26 mouse cellular contexts compared by ENCODE assay signal in genomic region chr15:99611563-99611962, GRCm38 (mm10). TPM values are rescaled to one million over a fixed set of nuclear protein-coding genes. Genes with fewer than 3 reads are reported as not detected.
DNase-seq lines count a peak whose midpoint lies in the region; ATAC-seq and TF ChIP-seq lines count a peak whose summit lies in the region.
"Had no signal": no experiment of that assay in that cellular context is flagged by ENCODE, and none has a peak within 500 bp of the region (broad histone marks: within the 10 kb centered on the region; RNA-seq: fewer than 3 reads in every experiment).

No protein-coding gene starts in this region.

- H3K4me3 ChIP-seq in left cerebral cortex, adult 2 months, result no peak overlapping the region
- no peak overlapping the region for H3K4me3 ChIP-seq in neural tube, embryonic 13.5 days
- H3K4me3 ChIP-seq: embryonic facial prominence, embryonic 10.5 days; forebrain, embryonic 12.5 days; heart, adult 2 months; limb, embryonic 12.5 days; liver, embryonic 12.5 days had no signal

- peak overlapping the region; percentile 54; the same call in 1 of the 2 replicates for H3K9ac ChIP-seq in neural tube, embryonic 13.5 days
- H3K9ac ChIP-seq: forebrain, embryonic 12.5 days; limb, embryonic 12.5 days; liver, embryonic 12.5 days had no signal

- no peaks in the 10 kb centered on the region for H3K36me3 ChIP-seq in neural tube, embryonic 13.5 days
- H3K36me3 ChIP-seq: embryonic facial prominence, embryonic 10.5 days; forebrain, embryonic 12.5 days; limb, embryonic 12.5 days; liver, embryonic 12.5 days had no signal

- H3K27ac ChIP-seq in left cerebral cortex, adult 2 months, result peak overlapping the region; percentile 15; the same call in 1 of the 2 replicates
- H3K27ac ChIP-seq in neural tube, embryonic 13.5 days (replicated peaks), result peak overlapping the region; percentile 59
- H3K27ac ChIP-seq: embryonic facial prominence, embryonic 10.5 days; forebrain, embryonic 12.5 days; heart, adult 2 months; limb, embryonic 12.5 days; liver, embryonic 12.5 days had no signal

- no peak overlapping the region for H3K4me2 ChIP-seq in neural tube, embryonic 13.5 days
- H3K4me2 ChIP-seq: forebrain, embryonic 12.5 days; limb, embryonic 12.5 days; liver, embryonic 12.5 days had no signal

- H3K9me3 ChIP-seq in neural tube, embryonic 13.5 days, result no peaks in the 10 kb centered on the region
- H3K9me3 ChIP-seq: forebrain, embryonic 12.5 days; limb, embryonic 12.5 days had no signal

- peaks cover 5% of the 10 kb centered on the region; the same call in 1 of the 2 replicates for H3K27me3 ChIP-seq in neural tube, embryonic 13.5 days

- intact Hi-C loops in left cerebral cortex, adult 2 months (cut with DNase I), result no loop called here
- intact Hi-C loops in left cerebral cortex, postnatal 36 days (cut with DNase I), result no loop called here

- 67% methylated on average over 7 of the region's 7 CpGs for WGBS in neural tube, embryonic 13.5 days

- TF ChIP-seq CTCF in left cerebral cortex, adult 2 months (IDR thresholded peaks at IDR 0.05), result no peak

- peaks cover 62% of the 10 kb centered on the region for H3K4me1 ChIP-seq in neural tube, embryonic 13.5 days (replicated peaks)

- peak; percentile 62 for ATAC-seq in frontal cortex, adult (ENCODE audit: low TSS enrichment)
- no peak for ATAC-seq in neural tube, embryonic 13.5 days (ENCODE audit: low read depth)
- ATAC-seq: liver, embryonic 12.5 days had no signal

- no peak for DNase-seq in frontal cortex, postnatal 25 days (ENCODE audit: low spot score in 2 of 2)
- no peak for DNase-seq in left cerebral cortex, adult 2 months (ENCODE audit: extremely low spot score in 1 of 2, low spot score in 2 of 2)
- no peak for DNase-seq in left cerebral cortex, postnatal 36 days (ENCODE audit: low spot score in 2 of 2)
- peak; percentile 71 for DNase-seq in brain, adult 2 months (ENCODE audit: low read depth, low spot score)
- DNase-seq in kidney, postnatal 4 days, result no peak
- DNase-seq: adrenal gland, postnatal 25 days; cerebellum, adult 2 months; gastrocnemius, postnatal 25 days; heart, adult 2 months; lung, adult 2 months; lung, postnatal 36 days; thymus, postnatal 36 days had no signal

RNA-seq across cellular contexts. Expression of gene Aqp6, which starts 10.4 kb away (rescaled TPM):
- under 1 TPM; 0.61 to 0.70 TPM for total RNA-seq in left cerebral cortex, adult 2 months (2021)
- total RNA-seq in left cerebral cortex, postnatal 36 days (2021), result under 1 TPM; 0.48 to 0.81 TPM
- 3.5 and 3.6 TPM in 2 replicates for polyA plus RNA-seq in neural tube, embryonic 13.5 days (2015; fragmentation: Nextera tagmentation; extraction: Ambion mirVana)
- total RNA-seq: adrenal gland, postnatal 25 days; CH12.LX; common myeloid progenitor, adult 5-6 weeks; gastrocnemius, postnatal 25 days; layer of hippocampus, postnatal 10 days; megakaryocyte-erythroid progenitor cell, adult 5-6 weeks; MEL had no signal
- polyA plus RNA-seq: embryonic facial prominence, embryonic 10.5 days; forebrain, embryonic 12.5 days; heart, postnatal 0 days; kidney, embryonic 14.5 days; large intestine, adult 2 months; limb, embryonic 12.5 days; liver, embryonic 12.5 days; lung, adult 2 months had no signal

RNA-seq across cellular contexts. Expression of gene Aqp5, which starts 21.0 kb away (rescaled TPM):
- under 1 TPM; 0.59 to 0.79 TPM for total RNA-seq in left cerebral cortex, adult 2 months (2021)
- under 1 TPM; 0.23 to 0.37 TPM for total RNA-seq in left cerebral cortex, postnatal 36 days (2021)
- polyA plus RNA-seq in neural tube, embryonic 13.5 days (2015; fragmentation: Nextera tagmentation; extraction: Ambion mirVana), result 1.9 and 2.3 TPM in 2 replicates
- total RNA-seq: CH12.LX; common myeloid progenitor, adult 5-6 weeks; gastrocnemius, postnatal 25 days; megakaryocyte-erythroid progenitor cell, adult 5-6 weeks; MEL had no signal
- polyA plus RNA-seq: embryonic facial prominence, embryonic 10.5 days; limb, embryonic 12.5 days had no signal

RNA-seq across cellular contexts. Expression of gene Aqp2, which starts 32.7 kb away (rescaled TPM):
- under 1 TPM in 1 of 2 experiments, not detected in 1; 0.25 TPM for total RNA-seq in left cerebral cortex, adult 2 months (2021)
- total RNA-seq in left cerebral cortex, postnatal 36 days (2021), result not detected
- polyA plus RNA-seq in neural tube, embryonic 13.5 days (2015; fragmentation: Nextera tagmentation; extraction: Ambion mirVana), result not detected in 2 replicates
- total RNA-seq: CH12.LX; common myeloid progenitor, adult 5-6 weeks; gastrocnemius, postnatal 25 days; layer of hippocampus, postnatal 10 days; megakaryocyte-erythroid progenitor cell, adult 5-6 weeks; MEL had no signal
- polyA plus RNA-seq: embryonic facial prominence, embryonic 10.5 days; forebrain, embryonic 12.5 days; heart, postnatal 0 days; large intestine, adult 2 months; limb, embryonic 12.5 days; liver, embryonic 12.5 days had no signal

RNA-seq across cellular contexts. Expression of gene Racgap1, which starts 39.9 kb away (rescaled TPM):
- total RNA-seq in left cerebral cortex, adult 2 months (2021), result 10 to 100 TPM in 1 of 2 experiments, 1 to 10 TPM in 1; 8.0 to 10.6 TPM
- 10 to 100 TPM in 1 of 2 experiments, 1 to 10 TPM in 1; 8.3 to 10.1 TPM for total RNA-seq in left cerebral cortex, postnatal 36 days (2021)
- polyA plus RNA-seq in neural tube, embryonic 13.5 days (2015; fragmentation: Nextera tagmentation; extraction: Ambion mirVana), result 130 and 133 TPM in 2 replicates

RNA-seq across cellular contexts. Expression of gene Asic1, which starts 58.6 kb away (rescaled TPM):
- 10 to 100 TPM; 66.7 to 81.0 TPM for total RNA-seq in left cerebral cortex, adult 2 months (2021)
- total RNA-seq in left cerebral cortex, postnatal 36 days (2021), result 10 to 100 TPM; 59.1 to 79.8 TPM
- polyA plus RNA-seq in neural tube, embryonic 13.5 days (2015; fragmentation: Nextera tagmentation; extraction: Ambion mirVana), result 76.0 and 77.8 TPM in 2 replicates
- total RNA-seq: common myeloid progenitor, adult 5-6 weeks had no signal
